Mouse (Mus musculus) cerebellum, adult 2 months (tissue): ENCODE results near the gene Galnt5.

Source experiments
- CTCF ChIP-seq: fragments of 200-500 bp; IDR thresholded peaks from 2 replicates; pipeline ENCODE4 v1.5.1; 2011; ENCODE audit warnings: low read depth, mild to moderate bottlenecking, control low read depth, low read length, moderate library complexity, borderline replicate concordance; ENCODE audit not compliant: insufficient read depth
- POLR2A ChIP-seq: fragments of 200-500 bp; IDR thresholded peaks from 2 replicates; pipeline ENCODE4 v1.6.1; 2011; ENCODE audit warnings: low read length, control low read depth, borderline replicate concordance; ENCODE audit not compliant: insufficient read depth

DNA sequence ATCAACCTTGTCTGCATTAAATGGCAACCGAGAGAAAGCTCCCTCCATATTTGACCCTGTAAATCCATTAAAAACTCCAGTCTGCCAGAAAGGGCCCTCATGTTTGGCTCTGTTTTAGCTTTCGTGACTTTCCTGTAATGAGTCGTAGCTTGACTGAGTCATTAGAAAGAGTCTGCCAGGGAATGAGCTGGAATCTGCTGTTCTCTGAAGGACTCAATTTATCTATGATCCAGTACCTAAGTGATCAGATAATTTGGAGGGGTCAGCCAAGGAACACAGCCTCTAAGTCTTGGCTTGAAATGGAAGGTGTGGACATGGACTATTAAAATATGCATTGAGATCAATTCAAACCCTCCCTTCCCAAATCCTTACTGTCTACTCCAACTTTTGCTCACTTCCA is 33.7 kb downstream of the Galnt5 start:
- TF ChIP-seq CTCF = no peak
- TF ChIP-seq POLR2A = no peak
